Mouse (Mus musculus) ovary, postnatal 36 days (tissue): ENCODE data around the gene Plcb1.

Experiments
- DNase-seq: peaks from one replicate; pipeline ENCODE4 v3.0.0; 2022; ENCODE audit warnings: low spot score, mixed read lengths

Plcb1 gene

GRCm38 (mm10) chr2:135204141-135205120 lies 418.6 kb downstream of the Plcb1 start:
- DNase-seq, result no peak

GRCm38 (mm10) chr2:135208890-135209289 lies 423.0 kb downstream of the Plcb1 start:
- no peak for DNase-seq

DNA sequence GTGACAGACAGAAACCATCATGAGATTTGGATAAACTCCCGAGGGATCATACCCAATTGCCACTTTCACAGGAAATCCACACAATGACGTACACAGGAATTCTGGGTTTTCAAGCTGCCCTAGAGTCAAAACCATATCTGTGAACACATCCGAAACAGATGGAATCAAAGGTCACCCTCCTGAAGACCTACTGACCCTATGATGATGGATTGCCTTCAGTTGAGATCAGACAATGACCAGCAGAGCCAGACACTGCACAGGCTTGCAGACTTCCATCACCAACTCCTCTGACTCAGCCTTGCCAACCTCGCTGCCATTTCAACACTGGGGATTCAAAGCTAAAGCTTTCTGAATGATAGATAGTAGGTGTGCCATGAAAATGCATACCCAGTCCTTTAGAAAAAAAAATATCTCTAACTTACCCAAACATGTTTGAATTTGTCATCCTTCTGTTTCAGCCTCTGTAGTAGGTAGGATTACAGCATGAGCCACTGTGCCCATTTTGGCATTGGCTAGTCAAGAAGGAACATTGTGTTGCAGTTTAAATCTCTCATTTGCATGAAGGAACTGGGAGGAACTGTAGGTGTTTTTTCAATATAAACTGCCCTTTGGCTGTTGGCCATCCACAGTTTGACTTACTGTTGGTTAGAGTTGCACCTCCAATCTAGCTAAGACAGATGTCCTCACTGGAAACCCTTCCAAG lies 429.0 kb downstream of the Plcb1 start:
- DNase-seq, result no peak

GRCm38 (mm10) chr2:135219406-135219805 lies 433.5 kb downstream of the Plcb1 start:
- DNase-seq, result no peak

- DNase-seq, result no peak
Observed at GRCm38 (mm10) chr2:135225604-135226025, 439.7 kb downstream of the Plcb1 start.

DNA sequence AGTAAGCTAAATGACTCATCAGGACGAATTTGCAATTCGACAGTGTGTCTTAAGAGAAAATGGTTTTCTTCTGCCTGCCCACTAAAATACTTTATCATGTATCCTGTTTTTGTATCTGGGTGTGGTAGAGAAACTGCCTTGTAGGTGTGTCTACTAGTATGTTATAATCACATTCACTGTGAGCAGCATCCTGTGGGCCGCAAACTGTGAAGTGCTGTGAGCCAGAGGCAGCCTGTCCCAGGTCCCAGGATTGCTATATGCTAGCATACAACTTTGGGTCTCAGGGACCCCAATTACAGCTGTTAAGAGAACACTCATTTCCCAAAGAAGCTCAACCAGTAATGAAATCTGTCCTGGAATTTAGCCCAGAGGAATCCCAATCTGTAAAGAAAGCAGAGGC lies 444.4 kb downstream of the Plcb1 start:
- DNase-seq, result no peak

DNA sequence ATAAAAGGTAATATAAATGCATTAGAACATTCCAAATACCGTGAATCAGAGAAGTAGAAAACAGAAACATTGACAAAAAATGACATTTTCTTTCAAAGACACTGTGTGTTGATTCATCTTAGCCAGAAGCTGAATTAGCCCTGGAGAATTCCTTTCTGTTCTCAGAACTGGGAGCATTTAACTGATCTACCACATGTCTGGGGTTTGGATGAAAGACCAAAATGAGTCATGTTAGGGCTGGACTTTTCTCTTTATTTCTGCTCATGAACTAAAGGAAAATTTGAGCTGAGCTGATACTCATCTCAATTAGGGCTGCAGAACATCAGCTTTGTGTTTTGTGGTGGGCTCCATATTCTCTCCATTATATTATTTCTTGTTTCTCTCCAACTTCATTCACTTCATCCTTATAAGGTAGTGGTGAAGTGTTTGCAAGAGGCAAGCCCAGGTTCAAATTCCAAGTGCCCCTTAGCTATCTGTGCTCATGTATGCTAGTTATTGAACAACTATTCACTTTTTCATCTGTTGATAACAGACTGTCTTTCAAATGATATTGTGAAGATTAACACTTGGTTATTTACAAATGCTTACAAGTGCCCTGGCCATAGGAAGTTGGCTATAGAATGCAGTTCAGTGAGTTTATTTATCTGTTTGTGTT lies 456.9 kb downstream of the Plcb1 start:
- no peak for DNase-seq

- DNase-seq, result no peak
Observed at GRCm38 (mm10) chr2:135243764-135244163, 457.9 kb downstream of the Plcb1 start.

GRCm38 (mm10) chr2:135249925-135250324 lies 464.1 kb downstream of the Plcb1 start:
- DNase-seq, result no peak

DNA sequence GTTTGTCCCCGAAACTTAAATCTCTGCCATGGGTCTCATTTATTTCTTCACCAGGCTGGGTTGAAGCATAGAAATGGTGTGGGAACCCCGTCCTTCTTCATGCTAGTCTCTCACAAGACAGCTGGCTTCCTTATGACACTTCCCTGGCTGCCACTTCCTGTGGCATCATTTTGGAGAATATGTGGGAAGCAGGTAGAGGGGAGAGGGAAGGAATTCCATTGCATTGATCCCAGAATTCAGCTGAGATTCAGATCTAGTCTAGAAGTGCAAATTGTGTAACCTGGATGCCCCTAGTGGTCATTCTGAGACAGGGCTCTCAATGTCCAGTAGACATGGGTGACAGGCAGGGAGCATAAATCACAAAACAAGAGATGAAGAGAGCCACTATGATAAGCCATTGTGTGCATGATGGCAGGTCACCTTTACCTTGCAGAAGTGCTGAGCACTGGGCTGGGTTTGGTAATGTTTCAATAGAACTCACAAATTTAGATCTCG lies 466.0 kb downstream of the Plcb1 start:
- DNase-seq, result no peak

- DNase-seq, result no peak
Observed at GRCm38 (mm10) chr2:135259136-135259535, 473.3 kb downstream of the Plcb1 start.

GRCm38 (mm10) chr2:135263943-135264342 lies 478.1 kb downstream of the Plcb1 start:
- no peak for DNase-seq

DNA sequence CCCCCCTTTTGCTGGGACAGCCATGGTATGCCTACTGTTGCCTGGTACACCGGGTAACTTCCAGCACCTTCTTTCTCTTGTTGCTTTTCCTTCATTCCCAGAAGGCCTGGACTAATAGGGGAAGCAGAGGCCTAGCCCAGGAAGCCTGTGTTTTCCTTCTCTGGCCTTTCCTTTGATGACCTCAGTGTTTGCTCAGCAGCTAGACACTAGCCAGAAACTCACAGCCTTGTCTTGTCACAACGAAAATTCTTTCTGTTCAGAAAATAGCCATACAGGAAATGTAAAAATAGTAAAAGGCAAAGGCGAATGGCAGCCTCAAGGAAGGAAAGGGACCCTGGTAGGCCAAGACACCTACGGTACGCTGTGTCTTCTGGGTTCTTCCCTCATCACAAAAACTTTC lies 489.1 kb downstream of the Plcb1 start:
- DNase-seq, result no peak

DNA sequence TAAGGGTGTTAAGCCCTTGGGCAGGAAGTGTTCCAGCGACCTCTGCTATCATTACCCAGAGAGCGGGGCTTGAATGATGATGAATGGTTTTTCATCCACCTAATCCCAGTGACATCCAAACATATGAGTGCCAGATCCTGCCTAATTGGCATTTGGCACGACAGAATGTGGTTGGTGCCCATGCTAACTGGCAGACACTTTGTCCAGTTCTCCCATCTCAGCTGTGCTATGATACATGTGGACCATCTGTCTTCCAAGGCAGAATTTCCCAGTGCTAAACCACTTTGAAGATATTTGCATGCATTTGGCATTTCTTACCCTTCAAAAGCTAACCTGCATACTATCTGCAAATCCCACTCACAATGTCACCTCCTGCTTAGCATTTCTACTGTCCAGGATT lies 492.6 kb downstream of the Plcb1 start:
- no peak for DNase-seq

- no peak for DNase-seq
Observed at GRCm38 (mm10) chr2:135279026-135279425, 493.2 kb downstream of the Plcb1 start.

GRCm38 (mm10) chr2:135283783-135284182 lies 497.9 kb downstream of the Plcb1 start:
- DNase-seq, result no peak

DNA sequence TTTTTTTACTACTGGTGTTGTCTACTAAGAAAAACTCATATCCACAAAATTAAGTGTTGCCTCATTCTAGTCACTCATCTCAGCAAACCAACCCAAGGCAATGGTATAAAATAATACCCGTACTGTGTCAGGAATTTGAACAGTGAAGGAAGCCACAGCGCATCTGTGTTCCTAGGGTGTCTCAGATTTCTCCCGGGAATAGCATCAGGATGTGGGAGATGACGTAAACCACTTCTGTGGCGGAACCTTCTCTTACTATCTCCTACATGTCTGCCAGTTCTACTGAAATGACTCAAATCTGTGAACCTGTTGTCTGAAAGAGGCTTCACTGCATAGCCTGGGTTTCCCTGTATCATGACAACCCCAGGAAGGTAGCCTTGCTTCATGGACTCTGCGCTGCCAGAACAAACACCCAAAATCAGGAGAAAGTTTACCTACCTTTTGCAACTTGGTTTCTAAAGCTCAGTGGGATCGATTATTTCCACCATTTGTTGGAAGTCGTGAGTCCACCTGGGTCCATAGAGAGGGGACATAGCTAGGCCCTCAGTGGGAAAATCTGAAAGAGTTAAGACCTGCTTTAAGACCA lies 510.4 kb downstream of the Plcb1 start:
- no peak for DNase-seq

GRCm38 (mm10) chr2:135300480-135300879 lies 514.6 kb downstream of the Plcb1 start:
- DNase-seq, result no peak

DNA sequence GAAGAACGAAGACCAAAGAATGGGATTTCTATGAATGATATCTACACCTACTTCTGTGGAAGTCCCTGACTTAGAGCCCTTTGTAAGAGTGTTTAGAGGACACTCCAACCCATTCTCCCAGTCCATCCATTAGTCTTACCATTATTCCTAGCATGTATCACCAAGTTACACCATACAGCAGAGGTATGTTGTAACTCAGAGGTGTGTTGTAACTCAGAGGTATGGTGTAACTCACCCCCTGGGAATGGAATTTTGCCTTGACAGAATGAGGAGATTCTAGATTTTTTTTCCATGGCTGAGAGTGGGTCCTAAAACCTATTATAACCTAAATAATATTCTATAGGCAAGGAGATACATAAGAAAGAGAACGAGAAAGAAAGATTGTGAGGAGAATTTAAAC lies 516.6 kb downstream of the Plcb1 start:
- no peak for DNase-seq

- DNase-seq, result no peak
Observed at GRCm38 (mm10) chr2:135305186-135305585, 519.3 kb downstream of the Plcb1 start.

DNA sequence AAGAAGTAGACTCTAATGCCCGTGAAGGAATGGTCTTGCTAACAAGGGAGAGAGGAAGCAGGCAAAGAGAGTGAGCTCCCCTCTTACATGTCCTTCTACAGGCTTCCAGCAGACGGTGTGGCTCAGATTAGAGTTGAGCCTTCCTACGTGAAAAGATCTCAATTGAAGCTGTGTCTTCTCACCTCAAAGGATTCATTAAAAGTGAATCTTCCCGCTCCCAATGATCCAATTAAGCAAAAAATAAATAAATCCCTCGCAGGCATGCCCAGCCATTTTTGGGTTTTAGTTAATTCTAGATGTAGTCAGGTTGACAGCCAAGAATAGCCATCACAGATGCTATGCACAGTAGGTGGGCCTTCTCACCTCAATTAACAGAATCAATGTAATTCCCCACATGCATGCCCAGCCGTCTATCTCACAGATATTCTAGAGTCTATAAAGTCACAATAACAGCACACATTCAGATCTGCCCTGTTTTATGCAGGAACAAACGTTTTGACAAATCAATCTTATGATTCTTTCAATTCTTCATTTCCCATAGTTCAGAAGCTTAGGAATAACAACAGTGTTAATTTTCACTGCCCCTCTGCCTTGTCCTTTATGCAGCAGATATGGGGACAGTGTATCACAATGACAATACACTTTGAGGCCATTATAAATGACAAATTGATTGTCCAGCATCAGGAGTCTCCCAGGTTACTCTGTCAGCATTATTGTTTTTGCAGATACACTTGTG lies 520.0 kb downstream of the Plcb1 start:
- no peak for DNase-seq

- DNase-seq, result no peak
Observed at GRCm38 (mm10) chr2:135306472-135306771, 520.6 kb downstream of the Plcb1 start.
